Mouse (Mus musculus) testis, adult 2 months (tissue): ENCODE measurements at regions not wholly inside any gene's neighbourhood (a gene's known extent, or its start where the extent isn't known, plus 50 kb on each side); places are given as distances from the start of the nearest gene placed in this dataset.

Source experiments
- CTCF ChIP-seq: fragments of 200-500 bp; IDR thresholded peaks from 2 replicates; pipeline ENCODE4 v1.5.1; 2012; ENCODE audit warnings: low read depth, mild to moderate bottlenecking, inconsistent platforms, low read length, moderate library complexity; ENCODE audit not compliant: control insufficient read depth, insufficient read depth, insufficient replicate concordance
- POLR2A ChIP-seq: fragments of 200-500 bp; IDR thresholded peaks from 2 replicates; pipeline ENCODE4 v1.6.1; 2012; ENCODE audit warnings: low read depth, mild to moderate bottlenecking, inconsistent platforms, low read length, moderate library complexity; ENCODE audit not compliant: control insufficient read depth

GRCm38 (mm10) chr3:19828518-19829246, 128.2 kb upstream of the Cp start:
- no peak for TF ChIP-seq CTCF
- TF ChIP-seq POLR2A, result no peak
